Mouse (Mus musculus) heart, adult 2 months (tissue): ENCODE data around the gene Dnase1l2. TPM values are rescaled to one million over a fixed set of nuclear protein-coding genes. Genes with fewer than 3 reads are reported as not detected.

ENCODE experiments used
- DNase-seq, 2 experiments: peaks; one replicate each; pipeline ENCODE4 v3.0.0; 2021
- H3K27ac ChIP-seq: fragments of 200-600 bp; 2 replicates; pipeline ENCODE4 v1.8.1; 2022
- H3K27me3 ChIP-seq: fragments of 200-500 bp; 2 replicates; pipeline ENCODE4 v1.6.1; 2012; ENCODE audit warnings: mild to moderate bottlenecking, low read length, inconsistent platforms, mixed read lengths; ENCODE audit not compliant: control insufficient read depth, insufficient read depth
- H3K36me3 ChIP-seq: fragments of 200-500 bp; 2 replicates; pipeline ENCODE4 v1.6.1; 2012; ENCODE audit warnings: low read length, inconsistent platforms; ENCODE audit not compliant: control insufficient read depth, insufficient read depth
- H3K4me1 ChIP-seq: fragments of 200-500 bp; 2 replicates; pipeline ENCODE4 v1.6.1; 2011; ENCODE audit warnings: low read length; ENCODE audit not compliant: control insufficient read depth, insufficient read depth
- H3K4me3 ChIP-seq: fragments of 200-600 bp; 2 replicates; pipeline ENCODE4 v1.8.1; 2022
- H3K79me2 ChIP-seq: fragments of 200-500 bp; replicated peaks from 2 replicates; pipeline ENCODE4 v1.6.1; 2012; ENCODE audit warnings: mild to moderate bottlenecking, inconsistent platforms, low read length, moderate library complexity, mixed read lengths; ENCODE audit not compliant: control insufficient read depth, insufficient read depth
- H3K9ac ChIP-seq: fragments of 200-500 bp; 2 replicates; pipeline ENCODE4 v1.6.1; 2012; ENCODE audit warnings: low read depth, mild to moderate bottlenecking, control low read depth, inconsistent platforms, low read length, mixed read lengths
- CTCF ChIP-seq: fragments of 200-600 bp; IDR thresholded peaks from 2 replicates; pipeline ENCODE4 v1.8.1; 2022; ENCODE audit warnings: antibody characterized with exemption, mild to moderate bottlenecking, moderate library complexity
- EP300 ChIP-seq: fragments of 200-500 bp; IDR thresholded peaks from 2 replicates; pipeline ENCODE4 v1.6.1; 2011; ENCODE audit warnings: low read depth, low read length, control low read depth; ENCODE audit not compliant: insufficient read depth
- POLR2A ChIP-seq: fragments of 200-500 bp; IDR thresholded peaks from 2 replicates; pipeline ENCODE4 v1.6.1; 2011; ENCODE audit warnings: mild to moderate bottlenecking, low read depth, low read length, control low read depth; ENCODE audit not compliant: insufficient read depth
- WGBS: fragments of 180-500 bp; shearing (Covaris S2); methylation state at CpG from one replicate; pipeline ENCODE4 v1.1.7; 2018; 5-methylcytosine and 5-hydroxymethylcytosine counted together
- intact Hi-C: fragments of 180-260 bp; cut with DNase I; formaldehyde crosslinking; loops from one replicate; pipeline ENCODE4 v1.15.1; 2025
- polyA plus RNA-seq: library from polyadenylated mRNA; depleted of rRNA; stranded (reverse); fragments of >200 nt; gene quantifications from 2 replicates; pipeline ENCODE4 v1.2.3, GENCODE M21; 2012
- total RNA-seq, 2 experiments: library from RNA; stranded (reverse); gene quantifications; 2 replicates each; pipeline ENCODE4 v1.2.3; 2021

Gene Dnase1l2
- total and polyA plus RNA-seq, 3 experiments: 0.65 to 5.2 (median 1.5) TPM

DNA sequence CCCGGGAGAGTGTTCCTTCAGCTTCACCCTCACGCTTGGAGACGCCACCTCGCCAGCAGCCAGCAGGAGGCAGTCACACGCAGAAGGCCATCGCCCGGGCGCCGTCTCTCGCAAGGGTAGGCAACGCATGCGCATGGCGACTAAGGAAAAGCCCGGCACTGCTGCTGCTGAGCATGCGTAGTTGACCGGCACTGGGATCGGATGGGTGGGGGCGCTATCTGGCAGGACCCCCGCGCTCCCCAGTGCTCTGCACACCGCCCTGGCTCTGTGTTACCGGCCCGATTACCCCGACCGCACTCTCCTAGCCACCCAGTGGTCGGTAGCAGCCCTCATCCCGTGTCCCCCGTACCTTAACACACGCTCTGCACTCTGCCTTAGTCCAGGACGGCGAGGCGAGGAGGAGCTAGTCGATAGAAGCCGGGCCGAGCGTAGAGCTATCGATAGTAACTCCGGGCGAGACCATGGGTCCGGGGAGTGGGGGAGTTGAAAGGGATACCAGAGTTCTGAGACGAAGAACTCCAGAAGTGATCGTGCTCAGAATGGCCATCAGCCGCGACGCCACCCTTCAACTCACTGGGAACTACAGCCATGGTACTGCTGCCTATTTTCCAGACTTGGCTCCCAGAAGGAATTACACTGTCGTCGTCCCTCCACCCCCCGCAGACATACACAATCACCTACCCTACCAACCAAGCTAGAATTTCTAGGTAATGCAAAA is 35.9 kb upstream of the Dnase1l2 start, which contains the start of gene Mlst8:
TSS of gene Mlst8 (minus strand) at position 416 of the 718 bp plus-strand sequence.
- 0 out of 2 replicates have a peak, but pooled peaks have one; percentile 79 for TF ChIP-seq EP300
- peak; percentile 96 for TF ChIP-seq CTCF
- peak; percentile 91 for TF ChIP-seq POLR2A
- Histone ChIP-seq H3K9ac (peak within 1 kb of the TSS; percentile 97), H3K4me1 (peaks cover 4% of the 10 kb centered on the region), H3K4me3 (peak within 1 kb of the TSS; percentile 67), H3K79me2 (no peaks in the 10 kb centered on the region), H3K27ac (peak within 1 kb of the TSS; percentile 94), H3K27me3 (no peaks in the 10 kb centered on the region), H3K36me3 (no peaks in the 10 kb centered on the region)
- peak; percentile 97 to 98 for DNase-seq
- intact Hi-C loops: loop anchor here (1.0 to 5.0 kb wide), 4 partner anchors 9 to 188 kb away; partner anchors contain the start of genes E4f1, Pgp, Traf7 and Zfp598
- WGBS: under 1% methylated on average over 48 of the region's 48 CpGs

DNA sequence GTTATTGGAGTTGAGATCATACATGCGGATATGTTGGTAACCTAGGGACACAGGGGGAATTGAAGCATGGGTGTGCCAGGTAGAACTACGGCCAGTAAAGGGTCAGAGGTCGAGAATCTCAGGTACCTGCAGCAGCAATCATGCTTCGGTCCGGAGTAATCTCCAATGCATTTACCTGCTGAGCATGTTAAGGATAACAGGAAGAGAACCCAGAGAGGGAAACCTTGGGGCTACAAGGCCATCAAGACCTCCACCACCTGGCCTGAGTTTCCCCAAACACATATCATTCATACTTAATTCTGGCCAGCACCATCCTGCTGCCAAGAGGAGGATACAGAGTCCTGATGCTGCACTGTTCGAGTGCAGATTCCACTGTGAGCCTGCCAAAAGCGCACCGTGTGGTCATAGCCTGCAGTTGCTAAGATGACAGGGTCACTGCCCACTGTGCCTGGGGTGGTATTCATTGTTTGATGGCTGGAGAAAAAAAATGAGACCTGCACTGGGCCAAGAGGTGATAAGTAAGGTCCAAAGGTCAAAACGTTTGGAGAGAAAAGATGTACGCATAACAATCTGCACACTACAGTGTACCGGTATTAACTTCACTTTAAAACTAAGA is 35.2 kb upstream of the Dnase1l2 start:
- TF ChIP-seq CTCF: no peak
- no peak for TF ChIP-seq EP300
- no peak for TF ChIP-seq POLR2A
- peak overlapping the region; percentile 94 for H3K27ac ChIP-seq
- peak overlapping the region; percentile 67 for H3K4me3 ChIP-seq
- H3K36me3 ChIP-seq: no peaks in the 10 kb centered on the region
- WGBS: 43% methylated on average over 11 of the region's 11 CpGs
- intact Hi-C loops: loop anchor here (1.0 to 5.0 kb wide), 4 partner anchors 8 to 189 kb away; partner anchors contain the start of genes E4f1, Pgp, Traf7 and Zfp598
- no peaks in the 10 kb centered on the region for H3K27me3 ChIP-seq
- peaks cover 4% of the 10 kb centered on the region for H3K4me1 ChIP-seq
- no peak for DNase-seq
- no peaks in the 10 kb centered on the region for H3K79me2 ChIP-seq
- H3K9ac ChIP-seq: 0 out of 2 replicates have a peak overlapping the region, but pooled peaks have one; percentile 17

DNA sequence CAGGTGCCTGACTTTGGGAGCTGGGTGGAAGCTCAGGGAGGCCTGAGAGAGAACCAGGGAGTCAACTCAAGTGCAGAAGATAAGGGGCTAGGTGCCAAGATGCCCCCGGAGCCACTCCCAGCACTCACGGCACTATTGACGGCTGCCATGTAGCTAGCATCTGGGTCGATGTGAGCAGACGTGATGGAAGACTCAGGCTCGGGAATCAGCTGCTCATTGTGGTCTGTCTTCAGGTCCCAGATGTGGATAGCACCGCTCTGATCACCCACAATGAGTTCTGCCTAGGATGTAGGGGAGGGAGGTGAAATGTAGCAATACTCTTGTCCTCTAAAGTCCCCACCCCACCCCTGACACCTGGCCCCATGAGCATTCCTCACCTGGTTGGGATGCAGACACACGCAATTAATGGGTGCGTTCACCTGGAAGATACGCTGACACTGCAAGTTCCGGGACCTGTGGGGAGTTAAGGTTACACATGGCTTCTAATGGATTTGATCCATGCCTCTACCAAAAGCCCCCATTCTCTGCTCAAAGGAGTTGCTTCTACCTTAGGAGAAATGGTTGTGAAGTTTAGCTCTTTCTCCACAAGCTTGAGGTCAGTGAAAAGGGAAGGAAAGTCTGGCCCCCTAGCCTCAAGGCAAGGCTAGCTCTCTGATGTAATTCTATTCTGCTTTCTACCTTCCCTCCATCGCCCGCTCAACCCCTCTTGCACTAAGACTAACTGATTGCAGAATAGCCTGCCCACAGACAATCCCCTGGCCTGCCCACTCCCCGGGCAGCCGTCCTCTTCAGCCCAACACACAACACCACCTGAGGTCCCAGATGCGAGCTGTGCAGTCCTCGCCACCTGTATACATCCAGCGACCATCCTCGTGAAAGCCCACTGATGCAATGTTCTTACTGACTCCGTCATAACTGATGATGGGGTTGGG is 34.4 kb upstream of the Dnase1l2 start:
- DNase-seq: no peak
- Histone ChIP-seq H3K79me2 (no peaks in the 10 kb centered on the region), H3K27me3 (no peaks in the 10 kb centered on the region), H3K27ac (no peak overlapping the region), H3K4me3 (no peak overlapping the region), H3K36me3 (no peaks in the 10 kb centered on the region), H3K4me1 (peaks cover 8% of the 10 kb centered on the region), H3K9ac (no peak overlapping the region)
- intact Hi-C loops: loop anchor here (5.0 kb wide), 3 partner anchors 35 to 190 kb away; partner anchors contain the start of genes Traf7 and Zfp598
- 91% methylated on average over 20 of the region's 20 CpGs for WGBS
- TF ChIP-seq POLR2A (no peak), CTCF (no peak), EP300 (no peak)

DNA sequence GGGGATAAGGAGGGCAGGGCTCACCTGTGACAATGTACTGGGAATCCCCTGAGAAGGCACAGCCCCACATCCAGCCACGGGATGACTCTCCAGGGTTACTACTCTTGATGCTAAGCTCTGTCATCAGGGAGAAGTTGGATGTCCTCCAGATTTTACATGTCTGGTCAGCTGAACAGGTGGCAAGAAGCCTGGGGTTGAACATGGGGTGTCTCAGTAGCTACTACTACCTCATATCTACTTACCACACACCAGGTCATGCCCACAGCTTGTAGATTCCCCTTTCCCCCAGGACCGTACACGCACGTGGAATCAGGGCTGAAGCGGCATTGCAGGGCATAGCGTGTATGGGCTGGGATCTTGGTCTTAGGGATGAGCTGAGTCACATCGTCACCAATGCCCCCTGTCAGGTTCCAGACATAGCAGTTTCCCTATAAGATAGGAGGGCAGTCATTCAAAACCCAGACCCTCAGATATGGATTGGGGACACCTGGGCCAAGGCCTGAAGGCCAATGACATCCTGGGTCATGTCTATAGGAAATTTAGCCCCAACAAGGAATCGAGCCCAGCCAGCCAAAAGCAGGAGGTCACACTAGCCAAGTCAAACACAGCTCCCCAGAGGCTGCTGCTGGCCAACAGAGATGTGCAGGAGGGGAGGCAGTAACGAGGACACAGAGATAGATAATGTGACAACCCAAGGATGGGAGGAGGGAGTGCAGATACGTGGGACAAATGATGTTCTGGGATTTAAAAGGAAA is 33.3 kb upstream of the Dnase1l2 start:
- Histone ChIP-seq H3K4me1 (peaks cover 13% of the 10 kb centered on the region), H3K36me3 (peaks cover 1% of the 10 kb centered on the region; the same call in 1 of the 2 replicates), H3K4me3 (no peak overlapping the region), H3K27me3 (no peaks in the 10 kb centered on the region), H3K27ac (no peak overlapping the region), H3K79me2 (no peaks in the 10 kb centered on the region), H3K9ac (no peak overlapping the region)
- TF ChIP-seq EP300 (no peak), POLR2A (no peak), CTCF (no peak)
- 81% methylated on average over 10 of the region's 10 CpGs for WGBS
- intact Hi-C loops: loop anchor here (5.0 kb wide), 3 partner anchors 36 to 191 kb away; partner anchors contain the start of genes Traf7 and Zfp598
- no peak for DNase-seq

DNA sequence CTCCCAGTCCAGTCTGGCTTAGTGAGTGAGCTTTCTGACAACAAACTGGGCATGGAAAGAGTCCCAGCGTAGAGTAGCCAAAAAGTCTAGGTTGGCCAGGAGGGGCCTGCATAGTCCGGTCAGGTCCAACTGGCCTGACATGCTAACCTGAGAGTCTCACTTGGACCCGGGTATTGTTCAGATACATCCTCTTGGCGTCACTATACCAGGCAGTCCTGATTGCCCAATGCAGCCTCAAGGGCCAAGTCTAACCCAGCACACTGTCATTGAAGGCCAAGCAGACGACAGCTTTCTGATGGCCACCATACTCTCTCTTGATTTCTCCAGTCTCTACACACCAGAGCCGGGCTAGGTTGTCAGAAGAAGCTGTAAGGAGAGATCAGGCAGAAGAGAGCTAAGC is 32.7 kb upstream of the Dnase1l2 start:
- Histone ChIP-seq H3K36me3 (peaks cover 1% of the 10 kb centered on the region; the same call in 1 of the 2 replicates), H3K27ac (no peak overlapping the region), H3K9ac (no peak overlapping the region), H3K4me1 (peaks cover 15% of the 10 kb centered on the region), H3K27me3 (no peaks in the 10 kb centered on the region), H3K4me3 (no peak overlapping the region), H3K79me2 (peaks cover 2% of the 10 kb centered on the region)
- intact Hi-C loops: loop anchor here (5.0 kb wide), 3 partner anchors 37 to 192 kb away; partner anchors contain the start of genes Traf7 and Zfp598
- WGBS: 87% methylated on average over 6 of the region's 6 CpGs
- DNase-seq: no peak
- TF ChIP-seq CTCF (no peak), POLR2A (no peak), EP300 (no peak)
